Mouse (Mus musculus): Measurements from ENCODE around the gene Alkbh1. TPM values are rescaled to one million over a fixed set of nuclear protein-coding genes. Genes with fewer than 3 reads are reported as not detected.

Gene Alkbh1
- polyA plus RNA-seq, 1 experiment = not detected

DNA sequence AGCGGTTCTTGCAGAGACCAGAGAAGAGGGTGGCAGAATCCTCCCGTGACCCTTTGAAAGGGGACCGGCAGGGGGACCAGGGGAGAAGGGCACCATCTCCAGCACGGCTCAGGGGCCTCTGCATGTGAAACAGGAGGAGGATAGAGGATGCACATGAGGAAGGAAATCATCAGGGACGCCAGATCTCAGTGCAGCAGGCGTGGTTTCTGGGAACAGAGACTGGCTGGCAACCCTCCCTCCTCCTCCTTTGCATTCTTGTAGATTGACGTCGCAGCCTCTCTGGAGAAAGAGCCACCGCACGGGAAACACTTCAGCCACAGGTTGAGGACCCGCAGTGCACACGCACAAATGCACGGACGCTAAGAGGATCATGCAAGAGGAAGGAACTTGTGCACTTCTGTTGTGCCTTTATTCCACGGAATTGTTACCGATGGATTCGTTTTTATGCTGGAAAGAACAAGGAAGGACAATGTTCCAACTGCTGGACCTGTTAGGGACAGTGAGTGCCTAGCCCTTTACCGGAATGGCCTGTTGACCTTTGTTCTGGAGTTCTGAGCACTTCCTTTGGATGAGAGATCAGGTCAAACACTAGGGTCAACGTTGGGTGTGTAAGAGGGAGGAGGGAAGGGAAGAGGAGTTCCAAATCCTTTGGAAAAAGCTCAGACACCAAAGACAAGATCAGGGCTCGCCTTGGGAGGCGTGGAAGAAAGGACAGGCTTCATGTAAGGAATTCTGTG lies 35.8 kb downstream of the Alkbh1 start:
- WGBS = 39% methylated on average over 21 of the region's 21 CpGs
- H3K4me3 ChIP-seq (ENCODE audit: insufficient read depth, low read depth, low read length) = no peak overlapping the region
- no peak overlapping the region for H3K27ac ChIP-seq (ENCODE audit: insufficient read depth, low read depth, low read length)
- TF ChIP-seq POLR2A (IDR thresholded peaks at IDR 0.05; ENCODE audit: insufficient read depth, low read depth, low read length) = no peak
- no peak for TF ChIP-seq CTCF (IDR thresholded peaks at IDR 0.05; ENCODE audit: insufficient read depth, low read depth, low read length)
- peaks cover 5% of the 10 kb centered on the region for H3K4me1 ChIP-seq (ENCODE audit: control insufficient read depth, insufficient read depth, low read length)

- H3K4me1 ChIP-seq (ENCODE audit: control insufficient read depth, insufficient read depth, low read length) = peaks cover 5% of the 10 kb centered on the region
- TF ChIP-seq POLR2A (IDR thresholded peaks at IDR 0.05; ENCODE audit: insufficient read depth, low read depth, low read length) = no peak
- TF ChIP-seq CTCF (IDR thresholded peaks at IDR 0.05; ENCODE audit: insufficient read depth, low read depth, low read length) = no peak
Observed at GRCm38 (mm10) chr12:87405721-87406120, 38.1 kb downstream of the Alkbh1 start.

GRCm38 (mm10) chr12:87405165-87405564 lies 38.7 kb downstream of the Alkbh1 start:
- Histone ChIP-seq H3K4me3 (ENCODE audit: insufficient read depth, low read depth, low read length) (no peak overlapping the region), H3K4me1 (ENCODE audit: control insufficient read depth, insufficient read depth, low read length) (peaks cover 5% of the 10 kb centered on the region), H3K27ac (ENCODE audit: insufficient read depth, low read depth, low read length) (no peak overlapping the region)
- WGBS = 91% methylated on average over 4 of the region's 4 CpGs
- no peak for TF ChIP-seq POLR2A (IDR thresholded peaks at IDR 0.05; ENCODE audit: insufficient read depth, low read depth, low read length)
- no peak for TF ChIP-seq CTCF (IDR thresholded peaks at IDR 0.05; ENCODE audit: insufficient read depth, low read depth, low read length)

More at GRCm38 (mm10) chr12:87405721-87406120, 38.1 kb downstream of the Alkbh1 start:
- WGBS = 76% methylated on average over 3 of the region's 3 CpGs
- H3K4me3 ChIP-seq (ENCODE audit: insufficient read depth, low read depth, low read length) = no peak overlapping the region
- H3K27ac ChIP-seq (ENCODE audit: insufficient read depth, low read depth, low read length) = no peak overlapping the region

DNA sequence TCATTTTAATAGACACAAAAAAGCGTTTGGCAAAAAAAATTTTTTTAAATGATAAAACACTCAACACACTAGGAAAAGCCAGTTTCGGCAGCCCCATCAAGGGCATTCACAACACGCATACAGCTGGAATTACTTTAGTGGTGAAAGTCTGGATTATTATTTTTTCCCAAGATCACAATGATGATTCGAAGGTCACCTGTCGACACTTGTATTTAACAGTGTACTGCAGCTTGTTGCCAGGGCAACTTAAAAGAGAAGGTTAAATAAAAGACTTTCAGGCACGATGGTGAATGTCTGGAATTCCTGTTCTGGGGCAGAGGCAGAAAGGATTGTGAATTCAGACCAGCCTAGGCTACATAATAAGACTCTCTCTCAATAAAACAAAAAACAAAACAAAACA lies 41.9 kb downstream of the Alkbh1 start:
- Histone ChIP-seq H3K4me3 (ENCODE audit: insufficient read depth, low read depth, low read length) (no peak overlapping the region), H3K4me1 (ENCODE audit: control insufficient read depth, insufficient read depth, low read length) (no peaks in the 10 kb centered on the region), H3K27ac (ENCODE audit: insufficient read depth, low read depth, low read length) (no peak overlapping the region)
- WGBS = 56% methylated on average over 6 of the region's 6 CpGs
- TF ChIP-seq POLR2A (IDR thresholded peaks at IDR 0.05; ENCODE audit: insufficient read depth, low read depth, low read length) (no peak), CTCF (IDR thresholded peaks at IDR 0.05; ENCODE audit: insufficient read depth, low read depth, low read length) (no peak)

DNA sequence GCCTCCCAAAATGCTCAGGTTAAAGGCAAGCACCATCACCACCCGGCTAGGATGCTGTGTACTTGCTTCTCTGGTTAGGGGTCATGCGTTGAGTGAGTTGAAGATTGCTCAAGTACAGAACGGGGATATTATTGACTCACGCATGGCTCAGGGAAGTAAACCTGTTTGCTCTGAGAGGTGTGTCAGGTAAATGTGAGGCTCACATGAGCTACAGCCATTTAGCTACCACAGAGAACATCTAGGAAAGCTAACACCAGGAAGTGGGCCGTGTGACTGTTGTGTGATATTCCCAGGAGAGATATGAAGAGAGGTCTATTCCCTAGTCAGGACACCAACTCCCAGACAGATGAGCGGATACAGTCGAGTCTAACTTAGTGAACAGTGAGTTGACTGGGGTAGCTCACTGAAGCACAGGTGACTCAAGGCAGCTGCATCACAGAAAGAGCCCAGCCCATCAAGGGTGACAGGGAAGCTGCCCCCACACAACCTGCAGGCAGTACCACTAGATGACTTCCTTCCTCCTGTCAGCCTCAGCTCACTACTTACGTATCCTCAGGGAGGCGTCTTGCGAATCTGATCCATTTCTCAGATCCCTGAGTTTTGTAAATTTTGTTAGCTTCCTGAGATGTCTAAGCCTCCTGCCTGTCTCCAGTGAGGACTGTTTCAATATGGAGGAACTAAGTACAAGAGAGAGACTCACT lies 44.5 kb downstream of the Alkbh1 start:
- WGBS = 92% methylated on average over 10 of the region's 10 CpGs
- no peak overlapping the region for H3K27ac ChIP-seq (ENCODE audit: insufficient read depth, low read depth, low read length)
- H3K4me3 ChIP-seq (ENCODE audit: insufficient read depth, low read depth, low read length) = no peak overlapping the region
- no peaks in the 10 kb centered on the region for H3K4me1 ChIP-seq (ENCODE audit: control insufficient read depth, insufficient read depth, low read length)
- TF ChIP-seq CTCF (IDR thresholded peaks at IDR 0.05; ENCODE audit: insufficient read depth, low read depth, low read length) = no peak
- no peak for TF ChIP-seq POLR2A (IDR thresholded peaks at IDR 0.05; ENCODE audit: insufficient read depth, low read depth, low read length)

DNA sequence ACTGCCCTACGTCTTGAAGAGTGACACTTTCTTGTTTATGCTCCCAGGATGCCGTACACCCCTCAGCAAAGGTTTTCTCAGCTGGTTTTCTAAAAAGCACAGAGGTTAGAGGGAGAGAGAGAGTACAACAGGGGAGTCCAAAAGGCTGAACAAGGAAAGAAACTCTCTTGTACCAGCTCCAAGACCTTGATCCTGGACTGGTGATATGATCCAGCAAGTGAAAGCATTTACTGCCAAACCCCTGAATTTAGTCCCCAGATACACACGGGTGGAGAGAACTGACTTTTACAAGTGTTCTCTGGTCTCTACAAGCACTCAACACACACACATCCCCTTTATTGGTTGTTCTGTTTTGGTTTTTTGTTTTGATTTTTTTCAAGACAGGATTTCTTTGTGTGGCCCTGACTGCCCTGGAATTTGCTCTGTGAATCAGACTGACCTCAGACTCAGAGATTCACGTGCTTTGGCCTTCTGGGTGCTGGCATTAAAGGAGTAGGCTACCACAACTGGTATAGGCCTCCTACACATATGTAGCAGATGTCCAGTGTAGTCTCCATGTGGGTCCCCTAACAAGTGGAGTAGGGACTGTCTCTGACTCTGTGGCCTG lies 45.9 kb downstream of the Alkbh1 start:
- H3K4me1 ChIP-seq (ENCODE audit: control insufficient read depth, insufficient read depth, low read length) = no peaks in the 10 kb centered on the region
- H3K27ac ChIP-seq (ENCODE audit: insufficient read depth, low read depth, low read length) = no peak overlapping the region
- TF ChIP-seq POLR2A (IDR thresholded peaks at IDR 0.05; ENCODE audit: insufficient read depth, low read depth, low read length) (no peak), CTCF (IDR thresholded peaks at IDR 0.05; ENCODE audit: insufficient read depth, low read depth, low read length) (no peak)
- 67% methylated on average over 4 of the region's 4 CpGs for WGBS
- no peak overlapping the region for H3K4me3 ChIP-seq (ENCODE audit: insufficient read depth, low read depth, low read length)

- TF ChIP-seq POLR2A (IDR thresholded peaks at IDR 0.05; ENCODE audit: insufficient read depth, low read depth, low read length) = no peak
- no peak for TF ChIP-seq CTCF (IDR thresholded peaks at IDR 0.05; ENCODE audit: insufficient read depth, low read depth, low read length)
- Histone ChIP-seq H3K4me3 (ENCODE audit: insufficient read depth, low read depth, low read length) (no peak overlapping the region), H3K27ac (ENCODE audit: insufficient read depth, low read depth, low read length) (no peak overlapping the region), H3K4me1 (ENCODE audit: control insufficient read depth, insufficient read depth, low read length) (no peaks in the 10 kb centered on the region)
- 93% methylated on average over 4 of the region's 4 CpGs for WGBS
Observed at GRCm38 (mm10) chr12:87397126-87397525, 46.7 kb downstream of the Alkbh1 start.

GRCm38 (mm10) chr12:87394316-87394715 lies 49.5 kb downstream of the Alkbh1 start:
- WGBS = 93% methylated on average over 6 of the region's 6 CpGs
- H3K27ac ChIP-seq (ENCODE audit: insufficient read depth, low read depth, low read length) = no peak overlapping the region
- no peak overlapping the region for H3K4me3 ChIP-seq (ENCODE audit: insufficient read depth, low read depth, low read length)
- TF ChIP-seq POLR2A (IDR thresholded peaks at IDR 0.05; ENCODE audit: insufficient read depth, low read depth, low read length) = no peak
- TF ChIP-seq CTCF (IDR thresholded peaks at IDR 0.05; ENCODE audit: insufficient read depth, low read depth, low read length) = no peak
- no peaks in the 10 kb centered on the region for H3K4me1 ChIP-seq (ENCODE audit: control insufficient read depth, insufficient read depth, low read length)

Data from olfactory bulb, adult 2 months (tissue).